Mouse (Mus musculus) megakaryocyte-erythroid progenitor cell, adult 5 weeks (primary cell): Measurements from ENCODE around the gene Rrp15. TPM values are rescaled to one million over a fixed set of nuclear protein-coding genes. Genes with fewer than 3 reads are reported as not detected.

Experiments used
- polyA plus RNA-seq: library from polyadenylated mRNA; stranded (reverse); fragments of >175 nt; gene quantifications from 2 replicates; pipeline ENCODE4 v1.2.3, GENCODE M21; 2012

The Rrp15 gene
- polyA plus RNA-seq: 8.9 and 12.4 TPM in 2 replicates

DNA sequence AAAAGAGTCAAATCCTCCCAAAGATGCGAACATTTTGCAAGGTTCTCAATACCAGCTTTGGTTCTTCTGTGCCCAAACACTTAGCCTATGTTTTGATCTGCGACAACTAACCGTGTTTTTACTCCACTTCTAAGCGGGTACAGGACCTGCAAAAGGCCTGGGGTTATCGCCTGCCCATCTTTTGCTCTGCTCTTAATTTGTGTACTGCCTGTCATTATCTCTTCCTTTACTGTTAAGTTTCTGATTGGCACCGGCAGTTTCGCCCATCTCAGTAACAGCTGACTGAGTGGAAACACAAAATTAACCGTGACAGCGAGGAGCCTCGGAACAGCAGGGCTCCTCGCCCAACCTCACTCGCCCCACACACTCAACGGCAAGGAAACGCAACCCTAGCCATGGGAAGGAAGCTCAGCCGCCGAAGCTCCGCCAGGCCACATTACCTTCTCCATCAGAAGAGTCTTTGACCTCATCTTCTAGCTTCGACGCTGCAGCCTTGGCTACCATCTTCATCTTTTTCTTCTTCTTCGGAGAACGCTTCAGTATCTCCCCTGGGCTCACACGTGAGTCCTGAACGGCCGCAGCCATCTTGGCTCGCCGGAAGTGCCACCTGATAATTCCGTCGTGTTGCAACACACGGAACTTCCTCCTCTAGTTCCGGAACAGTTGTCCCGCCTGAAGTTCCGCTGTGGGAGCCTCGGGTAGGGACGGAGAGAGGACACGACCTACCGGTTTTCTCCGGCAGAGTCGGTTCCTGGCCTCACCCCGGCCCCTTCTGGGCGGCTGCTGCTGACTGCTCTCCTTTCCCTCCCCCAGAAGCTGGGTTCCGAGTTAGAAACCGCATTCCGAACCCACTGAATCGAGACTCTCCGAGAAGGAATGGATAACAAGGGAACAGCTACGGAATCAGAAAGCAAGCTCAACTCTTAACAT, at the start of gene Rrp15:
TSS of gene Rrp15 (minus strand) at position 635 of the 930 bp plus-strand sequence.

DNA sequence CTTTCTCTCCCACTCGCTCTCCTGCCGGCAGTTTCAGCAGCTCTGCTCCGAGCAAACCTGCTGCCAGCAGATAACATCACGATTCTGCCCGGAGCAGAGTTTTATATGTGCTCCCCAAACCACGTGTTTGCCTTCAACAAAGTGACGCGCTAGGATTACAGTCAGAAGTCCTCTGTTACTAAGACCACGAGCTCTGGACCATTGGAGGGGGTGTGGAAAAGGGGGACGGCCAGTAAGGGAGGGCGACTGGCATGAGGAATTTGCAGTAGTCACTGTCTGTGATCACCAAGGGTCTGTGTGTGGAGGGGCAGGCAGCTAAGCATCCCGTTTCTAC, 43.3 kb downstream of the Rrp15 start, which contains the start of gene Tgfb2:
TSS of gene Tgfb2 (minus strand) at position 75 of the 334 bp plus-strand sequence.

Other genes with a start within 250 kb of the Rrp15 start
- gene Tgfb2, start 43.4 kb downstream of the Rrp15 start, polyA plus RNA-seq: 0.10 TPM in 1 of 2 replicates, not detected in the other
- gene D1Pas1, start 218.1 kb upstream of the Rrp15 start, polyA plus RNA-seq: not detected in 2 replicates